Mouse (Mus musculus): ENCODE measurements around the gene Aspm. TPM values are rescaled to one million over a fixed set of nuclear protein-coding genes. Genes with fewer than 3 reads are reported as not detected.
"Not testable (repeated sequence)": the region's sequence is repeated elsewhere in the genome, so short reads cannot be mapped to it uniquely, and the experiment has no call there.

Gene Aspm
- 12.8 and 14.4 TPM in 2 replicates for polyA plus RNA-seq (2014; fragmentation: Nextera tagmentation; extraction: Ambion mirVana)

GRCm38 (mm10) chr1:139454340-139455225, at the start of gene Aspm:
Gene Aspm (plus strand): TSS chr1:139454772.
- Histone ChIP-seq H3K4me1 (ENCODE audit: control insufficient read depth, insufficient read depth, low read length) (peaks cover 14% of the 10 kb centered on the region; the same call in 1 of the 2 replicates), H3K9me3 (replicated peaks; ENCODE audit: control insufficient read depth, low read length) (no peaks in the 10 kb centered on the region), H3K9ac (ENCODE audit: low read length) (peak within 1 kb of the TSS; percentile 69), H3K27me3 (replicated peaks; ENCODE audit: control insufficient read depth, insufficient read depth, low read length) (no peaks in the 10 kb centered on the region), H3K27ac (ENCODE audit: low read depth, low read length) (0 out of 2 replicates have a peak within 1 kb of the TSS, but pooled peaks have one; percentile 9), H3K36me3 (ENCODE audit: control insufficient read depth, insufficient read depth, low read length) (peaks cover 15% of the 10 kb centered on the region), H3K4me2 (ENCODE audit: low read length) (peak within 1 kb of the TSS; percentile 94), H3K4me3 (ENCODE audit: low read depth, low read length) (peak within 1 kb of the TSS; percentile 76)
- under 1% methylated on average over 56 of the region's 65 CpGs for WGBS
- DNase-seq (ENCODE audit: low spot score) (peak; percentile 97), ATAC-seq (peak; percentile 99)

- no peak overlapping the region for H3K27ac ChIP-seq (ENCODE audit: low read depth, low read length)
- no peaks in the 10 kb centered on the region for H3K9me3 ChIP-seq (replicated peaks; ENCODE audit: control insufficient read depth, low read length)
- no peaks in the 10 kb centered on the region for H3K4me1 ChIP-seq (ENCODE audit: control insufficient read depth, insufficient read depth, low read length)
- ATAC-seq, result no peak
- no peak overlapping the region for H3K9ac ChIP-seq (ENCODE audit: low read length)
- no peaks in the 10 kb centered on the region for H3K27me3 ChIP-seq (replicated peaks; ENCODE audit: control insufficient read depth, insufficient read depth, low read length)
- H3K4me3 ChIP-seq (ENCODE audit: low read depth, low read length), result no peak overlapping the region
- DNase-seq (ENCODE audit: low spot score), result peak; percentile 32
- H3K4me2 ChIP-seq (ENCODE audit: low read length), result no peak overlapping the region
- H3K36me3 ChIP-seq (ENCODE audit: control insufficient read depth, insufficient read depth, low read length), result no peaks in the 10 kb centered on the region
Measured at GRCm38 (mm10) chr1:139405766-139406165, 48.8 kb upstream of the Aspm start.

- Histone ChIP-seq H3K36me3 (ENCODE audit: control insufficient read depth, insufficient read depth, low read length) (no peaks in the 10 kb centered on the region), H3K9ac (ENCODE audit: low read length) (no peak overlapping the region), H3K27ac (ENCODE audit: low read depth, low read length) (no peak overlapping the region), H3K4me3 (ENCODE audit: low read depth, low read length) (no peak overlapping the region), H3K4me2 (ENCODE audit: low read length) (no peak overlapping the region), H3K4me1 (ENCODE audit: control insufficient read depth, insufficient read depth, low read length) (no peaks in the 10 kb centered on the region), H3K9me3 (replicated peaks; ENCODE audit: control insufficient read depth, low read length) (no peaks in the 10 kb centered on the region), H3K27me3 (replicated peaks; ENCODE audit: control insufficient read depth, insufficient read depth, low read length) (no peaks in the 10 kb centered on the region)
- ATAC-seq (no peak), DNase-seq (ENCODE audit: low spot score) (no peak)
- WGBS, result 58% methylated on average over 5 of the region's 5 CpGs
Measured at GRCm38 (mm10) chr1:139407701-139408100, 46.9 kb upstream of the Aspm start.

GRCm38 (mm10) chr1:139412365-139412764, 42.2 kb upstream of the Aspm start:
- not testable (repeated sequence) for H3K27me3 ChIP-seq (replicated peaks; ENCODE audit: control insufficient read depth, insufficient read depth, low read length); H3K4me2 ChIP-seq (ENCODE audit: low read length); ATAC-seq; H3K9ac ChIP-seq (ENCODE audit: low read length); H3K4me3 ChIP-seq (ENCODE audit: low read depth, low read length); H3K9me3 ChIP-seq (replicated peaks; ENCODE audit: control insufficient read depth, low read length); H3K27ac ChIP-seq (ENCODE audit: low read depth, low read length); DNase-seq (ENCODE audit: low spot score); H3K4me1 ChIP-seq (ENCODE audit: control insufficient read depth, insufficient read depth, low read length); H3K36me3 ChIP-seq (ENCODE audit: control insufficient read depth, insufficient read depth, low read length)
- WGBS, result 90% methylated on average over 2 of the region's 2 CpGs

- no peak overlapping the region for H3K4me3 ChIP-seq (ENCODE audit: low read depth, low read length)
- 90% methylated on average over 3 of the region's 3 CpGs for WGBS
- H3K9me3 ChIP-seq (replicated peaks; ENCODE audit: control insufficient read depth, low read length), result no peaks in the 10 kb centered on the region
Measured at GRCm38 (mm10) chr1:139413465-139413864, 41.1 kb upstream of the Aspm start.

GRCm38 (mm10) chr1:139421521-139421874, 33.1 kb upstream of the Aspm start:
- no peaks in the 10 kb centered on the region for H3K27me3 ChIP-seq (replicated peaks; ENCODE audit: control insufficient read depth, insufficient read depth, low read length)
- H3K4me2 ChIP-seq (ENCODE audit: low read length), result peak overlapping the region; percentile 72
- H3K27ac ChIP-seq (ENCODE audit: low read depth, low read length), result no peak overlapping the region
- WGBS, result 7% methylated on average over 8 of the region's 8 CpGs
- peak overlapping the region; percentile 87 for H3K4me3 ChIP-seq (ENCODE audit: low read depth, low read length)
- ATAC-seq, result peak; percentile 19
- H3K9ac ChIP-seq (ENCODE audit: low read length), result peak overlapping the region; percentile 95
- H3K36me3 ChIP-seq (ENCODE audit: control insufficient read depth, insufficient read depth, low read length), result peaks cover 3% of the 10 kb centered on the region; the same call in 1 of the 2 replicates
- DNase-seq (ENCODE audit: low spot score), result no peak
- no peaks in the 10 kb centered on the region for H3K9me3 ChIP-seq (replicated peaks; ENCODE audit: control insufficient read depth, low read length)
- peaks cover 24% of the 10 kb centered on the region for H3K4me1 ChIP-seq (ENCODE audit: control insufficient read depth, insufficient read depth, low read length)

More at GRCm38 (mm10) chr1:139413465-139413864, 41.1 kb upstream of the Aspm start:
- DNase-seq (ENCODE audit: low spot score) (no peak), ATAC-seq (no peak)
- Histone ChIP-seq H3K4me1 (ENCODE audit: control insufficient read depth, insufficient read depth, low read length) (no peaks in the 10 kb centered on the region), H3K4me2 (ENCODE audit: low read length) (no peak overlapping the region), H3K36me3 (ENCODE audit: control insufficient read depth, insufficient read depth, low read length) (no peaks in the 10 kb centered on the region), H3K9ac (ENCODE audit: low read length) (no peak overlapping the region), H3K27me3 (replicated peaks; ENCODE audit: control insufficient read depth, insufficient read depth, low read length) (no peaks in the 10 kb centered on the region), H3K27ac (ENCODE audit: low read depth, low read length) (no peak overlapping the region)

GRCm38 (mm10) chr1:139421875-139422791, 32.4 kb upstream of the Aspm start, which contains the start of gene Zbtb41:
Gene Zbtb41 (plus strand): TSS chr1:139422288.
- peak within 1 kb of the TSS; percentile 95 for H3K9ac ChIP-seq (ENCODE audit: low read length)
- H3K27ac ChIP-seq (ENCODE audit: low read depth, low read length), result peak within 1 kb of the TSS; percentile 89
- peak within 1 kb of the TSS; percentile 87 for H3K4me3 ChIP-seq (ENCODE audit: low read depth, low read length)
- H3K4me2 ChIP-seq (ENCODE audit: low read length), result peak within 1 kb of the TSS; percentile 72
- H3K9me3 ChIP-seq (replicated peaks; ENCODE audit: control insufficient read depth, low read length), result no peaks in the 10 kb centered on the region
- H3K27me3 ChIP-seq (replicated peaks; ENCODE audit: control insufficient read depth, insufficient read depth, low read length), result no peaks in the 10 kb centered on the region
- H3K36me3 ChIP-seq (ENCODE audit: control insufficient read depth, insufficient read depth, low read length), result peaks cover 3% of the 10 kb centered on the region; the same call in 1 of the 2 replicates
- peaks cover 28% of the 10 kb centered on the region for H3K4me1 ChIP-seq (ENCODE audit: control insufficient read depth, insufficient read depth, low read length)
- peak; percentile 97 for ATAC-seq
- under 1% methylated on average over 78 of the region's 88 CpGs for WGBS
- DNase-seq (ENCODE audit: low spot score), result peak; percentile 94

GRCm38 (mm10) chr1:139422941-139423340, 31.6 kb upstream of the Aspm start:
- ATAC-seq (no peak), DNase-seq (ENCODE audit: low spot score) (peak; percentile 37)
- no peaks in the 10 kb centered on the region for H3K27me3 ChIP-seq (replicated peaks; ENCODE audit: control insufficient read depth, insufficient read depth, low read length)
- peak overlapping the region; percentile 72 for H3K4me2 ChIP-seq (ENCODE audit: low read length)
- peak overlapping the region; percentile 87 for H3K4me3 ChIP-seq (ENCODE audit: low read depth, low read length)
- peaks cover 29% of the 10 kb centered on the region for H3K4me1 ChIP-seq (ENCODE audit: control insufficient read depth, insufficient read depth, low read length)
- no peaks in the 10 kb centered on the region for H3K9me3 ChIP-seq (replicated peaks; ENCODE audit: control insufficient read depth, low read length)
- peak overlapping the region; percentile 95 for H3K9ac ChIP-seq (ENCODE audit: low read length)
- peaks cover 3% of the 10 kb centered on the region; the same call in 1 of the 2 replicates for H3K36me3 ChIP-seq (ENCODE audit: control insufficient read depth, insufficient read depth, low read length)
- peak overlapping the region; percentile 89; the same call in 1 of the 2 replicates for H3K27ac ChIP-seq (ENCODE audit: low read depth, low read length)
- WGBS, result 14% methylated on average over 10 of the region's 10 CpGs
